Comparison of ENCODE assay signal across 9 mouse cellular contexts in the genomic region with DNA sequence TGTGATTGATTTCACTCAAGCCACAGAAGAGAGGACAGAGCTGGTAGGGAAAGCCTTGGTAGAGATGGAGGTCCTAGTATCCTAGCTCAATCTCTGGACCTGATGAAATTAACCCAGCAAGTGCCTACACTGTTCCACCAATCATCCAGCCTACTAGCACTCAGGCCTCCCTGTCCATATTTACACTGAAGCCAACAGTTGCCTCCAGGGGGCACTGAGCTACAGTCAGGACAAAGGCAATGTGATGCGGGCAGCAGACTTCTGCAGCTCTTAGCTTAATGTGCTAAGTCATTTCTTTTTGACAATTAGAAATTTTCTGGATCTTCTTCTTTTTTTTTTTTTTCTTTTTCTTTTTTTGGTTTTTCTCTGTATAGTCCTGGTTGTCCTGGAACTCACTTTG. TPM values are rescaled to one million over a fixed set of nuclear protein-coding genes. Genes with fewer than 3 reads are reported as not detected.
DNase-seq lines count a peak whose midpoint lies in the region; ATAC-seq and TF ChIP-seq lines count a peak whose summit lies in the region.
"Had no signal": no experiment of that assay in that cellular context is flagged by ENCODE, and none has a peak within 500 bp of the region (broad histone marks: within the 10 kb centered on the region; RNA-seq: fewer than 3 reads in every experiment).

No protein-coding gene starts in this region.

- WGBS in midbrain, embryonic 10.5 days = 92% methylated on average over 1 of the region's 1 CpGs

- H3K27me3 ChIP-seq in midbrain, embryonic 10.5 days (ENCODE audit: low read depth, poor library complexity, severe bottlenecking) = no peaks in the 10 kb centered on the region
- H3K27me3 ChIP-seq: embryonic facial prominence, embryonic 15.5 days had no signal

- intact Hi-C loops in gastrocnemius, adult 2 months (cut with DNase I) = loop anchor here (2.0 kb wide), 1 partner anchor 85 kb away; no protein-coding TSS in a partner anchor

- DNase-seq in gastrocnemius, adult 2 months = peak; percentile 24
- DNase-seq in gastrocnemius, adult 8-10 months (ENCODE audit: low spot score in 2 of 2) = no peak
- peak; percentile 20 for DNase-seq in right cerebral cortex, postnatal 14 days
- no peak for DNase-seq in right cerebral cortex, adult 18-20 months
- DNase-seq in thymus, postnatal 25 days = peak; percentile 16
- DNase-seq in urinary bladder, postnatal 25 days (ENCODE audit: low spot score) = no peak
- no peak for DNase-seq in midbrain, embryonic 10.5 days (ENCODE audit: low spot score)

- ATAC-seq in granulocyte monocyte progenitor cell, adult 5-6 weeks (replicated peaks; ENCODE audit: poor library complexity, severe bottlenecking) = peak; percentile 53

- no peak overlapping the region for H3K4me3 ChIP-seq in gastrocnemius, adult 2 months
- H3K4me3 ChIP-seq in midbrain, embryonic 10.5 days = no peak overlapping the region
- H3K4me3 ChIP-seq: embryonic facial prominence, embryonic 15.5 days had no signal

- peaks cover 98% of the 10 kb centered on the region for H3K36me3 ChIP-seq in midbrain, embryonic 10.5 days

- H3K4me1 ChIP-seq in midbrain, embryonic 10.5 days = no peaks in the 10 kb centered on the region
- H3K4me1 ChIP-seq: embryonic facial prominence, embryonic 15.5 days had no signal

- H3K9me3 ChIP-seq in midbrain, embryonic 10.5 days (replicated peaks) = no peaks in the 10 kb centered on the region
- H3K9me3 ChIP-seq: embryonic facial prominence, embryonic 15.5 days had no signal

- no peak overlapping the region for H3K27ac ChIP-seq in gastrocnemius, adult 2 months
- no peak overlapping the region for H3K27ac ChIP-seq in midbrain, embryonic 10.5 days (replicated peaks)
- H3K27ac ChIP-seq: embryonic facial prominence, embryonic 15.5 days had no signal

- peak; percentile 43; the same call in 1 of the 2 replicates for TF ChIP-seq CTCF in gastrocnemius, adult 2 months (IDR thresholded peaks at IDR 0.05)

RNA-seq across cellular contexts. Expression of gene 4931406P16Rik, which starts 38.6 kb away (rescaled TPM):
- 10 to 100 TPM; 36.6 to 51.9 TPM for total RNA-seq in gastrocnemius, adult 2 months (2021)
- total RNA-seq in gastrocnemius, adult 8-10 months (2022) = 10 to 100 TPM; 28.9 to 47.5 (median 39.1) TPM
- 7.2 and 10.5 TPM in 2 replicates for total RNA-seq in granulocyte monocyte progenitor cell, adult 5-6 weeks (2014; fragmentation: Nextera tagmentation)
- 9.2 and 12.5 TPM in 2 replicates for total RNA-seq in granulocyte monocyte progenitor cell, adult 5-6 weeks (2017)
- 26.6 and 28.8 TPM in 2 replicates for polyA plus RNA-seq in midbrain, embryonic 10.5 days (2016; fragmentation: Nextera tagmentation; extraction: Ambion mirVana)

RNA-seq across cellular contexts. Expression of gene Lsm14a, which starts 41.1 kb away (rescaled TPM):
- total RNA-seq in gastrocnemius, adult 2 months (2021) = 10 to 100 TPM; 92.8 to 96.2 TPM
- 100 to 1,000 TPM in 2 of 4 experiments, 10 to 100 TPM in 2; 90.2 to 111 (median 99.9) TPM for total RNA-seq in gastrocnemius, adult 8-10 months (2022)
- 77.6 and 92.1 TPM in 2 replicates for total RNA-seq in granulocyte monocyte progenitor cell, adult 5-6 weeks (2014; fragmentation: Nextera tagmentation)
- 53.5 and 64.4 TPM in 2 replicates for total RNA-seq in granulocyte monocyte progenitor cell, adult 5-6 weeks (2017)
- 109 and 110 TPM in 2 replicates for polyA plus RNA-seq in midbrain, embryonic 10.5 days (2016; fragmentation: Nextera tagmentation; extraction: Ambion mirVana)

Comparison
In these comparisons a context has a peak if more than half of its experiments do, and no peak if none do; other contexts are left out.
1. DNase-seq: peak in gastrocnemius, adult 2 months (single experiment), right cerebral cortex, postnatal 14 days (single experiment) and thymus, postnatal 25 days (single experiment); none in gastrocnemius, adult 8-10 months (0 of 2), right cerebral cortex, adult 18-20 months (single experiment), urinary bladder, postnatal 25 days (single experiment) and midbrain, embryonic 10.5 days (single experiment).